Mouse (Mus musculus) testis, postnatal 10 days (tissue): Measurements from ENCODE around the gene Clk3.

Experiments
- DNase-seq: peaks from one replicate; pipeline ENCODE4 v3.0.0; 2021; ENCODE audit warnings: low spot score

Gene Clk3

GRCm38 (mm10) chr9:57765364-57766351, at the start of gene Clk3:
Clk3 (minus strand) TSS chr9:57765860.
- peak; percentile 81 for DNase-seq

DNA sequence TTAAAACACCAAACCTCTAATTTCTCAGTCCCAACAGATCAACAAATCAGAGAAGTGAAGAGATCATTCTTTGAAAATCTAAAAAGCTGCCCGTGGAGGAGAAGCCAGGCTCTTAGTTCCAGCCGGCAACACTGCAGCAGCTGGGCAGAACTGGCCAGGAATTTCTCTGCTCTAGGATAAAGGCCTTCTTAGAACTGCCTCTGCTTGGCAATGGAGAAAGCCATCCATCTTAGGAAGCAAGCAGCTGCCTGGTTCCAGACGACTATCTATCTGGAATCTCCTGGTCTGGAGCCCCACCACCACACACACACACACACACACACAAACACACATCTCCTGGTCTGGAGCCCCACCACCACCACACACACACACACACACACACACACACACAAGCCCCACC, 49.2 kb upstream of the Clk3 start:
- no peak for DNase-seq

DNA sequence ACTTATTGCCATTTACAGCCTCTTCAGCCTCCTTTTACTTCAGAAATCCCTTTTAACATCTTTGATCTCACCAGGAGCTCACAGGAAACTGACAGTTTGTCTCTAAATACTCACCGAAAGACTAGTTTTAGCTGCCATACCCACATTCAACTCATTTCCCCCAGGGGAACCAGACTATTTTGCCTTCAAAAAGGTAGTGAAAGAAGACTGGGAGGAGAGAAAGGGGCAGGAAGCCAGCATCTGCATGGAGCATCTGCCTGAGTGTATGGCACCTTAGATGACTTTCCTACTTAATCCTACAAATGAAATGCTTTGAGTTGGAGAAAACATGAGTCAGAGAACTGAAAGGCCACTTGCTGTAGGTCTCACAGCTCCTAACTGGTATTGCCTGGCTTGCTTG, 48.4 kb upstream of the Clk3 start:
- DNase-seq, result no peak

DNA sequence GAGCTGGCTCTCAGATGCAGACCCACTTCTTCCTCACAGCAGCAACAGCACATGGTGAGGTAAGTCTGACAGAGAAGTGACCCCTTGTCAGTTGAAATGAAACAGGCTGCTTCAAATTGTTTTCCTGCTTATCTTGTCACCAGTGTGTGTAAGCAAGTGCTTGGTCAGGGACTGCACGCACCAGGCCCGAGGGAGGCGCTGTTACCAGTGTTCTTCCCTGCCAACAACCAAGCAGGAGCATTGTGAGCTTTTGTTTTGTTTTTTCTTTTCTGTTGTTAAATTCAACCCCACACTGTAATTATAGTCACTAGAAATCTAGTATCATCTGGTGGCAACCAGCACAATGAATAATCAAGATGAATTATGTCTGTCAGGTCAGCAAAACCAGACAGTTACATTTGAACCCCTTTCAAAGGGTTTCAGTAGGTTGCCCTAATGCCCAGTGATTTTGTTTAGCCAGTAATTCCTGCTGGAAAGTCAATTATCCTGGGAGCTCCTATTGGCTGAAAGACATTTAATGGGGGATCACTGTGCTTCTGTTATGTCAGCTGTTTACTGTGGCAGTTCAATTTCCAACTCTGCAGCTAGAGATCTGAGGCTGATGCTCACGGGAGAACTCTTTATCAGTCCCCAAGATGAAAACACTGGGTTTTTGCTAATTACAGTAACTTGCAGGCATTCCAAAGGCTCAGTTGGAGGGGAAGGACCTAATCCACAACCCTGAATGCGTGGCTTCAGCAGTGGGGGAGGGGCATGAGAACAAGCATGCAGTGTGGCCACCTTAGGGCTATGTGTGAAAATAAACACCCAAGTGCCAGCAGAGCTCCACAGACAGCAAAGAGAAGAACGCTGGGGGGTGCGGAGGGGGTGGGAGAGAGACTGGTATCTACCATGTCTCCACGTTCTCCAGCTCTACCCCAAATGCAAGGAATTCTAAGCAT, 46.4 kb upstream of the Clk3 start:
- DNase-seq, result no peak

- DNase-seq, result no peak
Observed at GRCm38 (mm10) chr9:57810691-57811090, 45.0 kb upstream of the Clk3 start.

GRCm38 (mm10) chr9:57808771-57809310, 43.2 kb upstream of the Clk3 start:
- no peak for DNase-seq

GRCm38 (mm10) chr9:57807174-57807651, 41.6 kb upstream of the Clk3 start:
- no peak for DNase-seq

DNA sequence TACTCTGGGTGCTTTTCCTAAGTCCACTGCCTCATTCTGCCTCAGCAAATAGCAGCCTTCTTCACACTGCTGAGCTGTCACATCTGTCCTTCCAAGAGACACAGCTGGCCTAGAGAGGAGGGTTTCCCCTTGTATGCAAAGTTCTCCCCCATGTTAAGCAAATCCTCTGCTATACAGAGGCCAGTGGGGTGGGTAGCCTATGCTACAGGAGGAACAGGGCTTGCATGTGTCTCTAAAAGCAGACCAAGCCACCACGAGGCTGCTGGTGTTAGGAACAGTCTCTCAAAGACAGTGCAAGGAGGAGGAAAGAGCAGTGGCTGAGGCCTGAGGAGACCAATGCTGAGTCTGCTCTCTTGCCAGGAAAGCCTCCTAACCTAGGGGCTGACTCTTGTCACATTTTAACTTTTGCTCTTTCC, 40.4 kb upstream of the Clk3 start:
- DNase-seq, result no peak

DNA sequence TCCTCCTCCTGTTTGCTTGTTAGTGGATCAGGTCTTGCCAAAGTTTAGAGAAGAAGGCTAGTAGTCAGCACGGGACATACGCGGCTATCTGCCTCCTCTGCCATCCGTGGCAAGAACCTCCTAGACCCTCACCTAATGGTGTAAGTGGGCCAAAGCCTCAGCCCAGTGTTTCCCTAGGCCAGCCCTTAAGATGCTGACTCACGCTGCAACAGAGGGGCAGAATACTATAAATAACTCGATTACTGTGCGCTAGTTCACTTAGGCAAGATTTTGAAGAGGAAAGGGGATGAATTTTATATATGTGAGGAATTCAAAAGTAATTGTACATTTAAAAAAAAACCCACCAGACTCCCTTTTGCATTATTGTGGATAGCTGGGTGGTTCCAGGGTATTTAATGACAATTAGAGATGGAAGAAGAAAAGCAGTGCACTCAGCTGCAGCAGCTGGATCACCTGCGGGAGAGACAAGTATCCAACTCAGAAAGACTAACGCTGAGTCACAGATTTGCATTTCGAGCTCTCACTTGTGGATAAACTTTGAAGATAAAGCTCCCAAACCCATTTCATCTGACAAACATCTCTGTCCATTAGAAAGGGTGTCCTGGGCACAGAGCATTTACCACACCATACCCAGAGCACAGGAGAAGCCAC, 39.6 kb upstream of the Clk3 start:
- no peak for DNase-seq

GRCm38 (mm10) chr9:57803839-57804238, 38.2 kb upstream of the Clk3 start:
- DNase-seq, result no peak

DNA sequence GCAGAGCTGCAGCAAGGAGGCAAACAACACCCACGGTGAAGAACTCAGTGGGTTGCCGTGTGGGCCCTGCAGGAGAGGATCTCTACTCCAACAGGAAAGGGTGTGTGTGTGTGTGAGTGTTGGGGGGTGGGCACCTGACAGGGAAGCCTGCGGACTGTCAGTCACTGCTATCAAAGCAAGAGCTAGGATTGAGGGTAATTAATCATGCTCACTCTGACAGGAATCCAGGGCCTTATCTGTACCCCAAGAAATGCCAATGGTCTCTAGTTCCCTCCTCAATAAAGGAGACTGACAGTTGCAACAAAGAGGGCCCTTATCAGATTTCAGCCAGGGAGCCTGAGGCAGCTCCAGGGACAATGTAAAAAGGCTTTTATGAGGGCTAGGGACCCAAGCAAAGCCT, 37.4 kb upstream of the Clk3 start:
- no peak for DNase-seq

- DNase-seq, result no peak
Observed at GRCm38 (mm10) chr9:57800325-57800975, 34.8 kb upstream of the Clk3 start.

DNA sequence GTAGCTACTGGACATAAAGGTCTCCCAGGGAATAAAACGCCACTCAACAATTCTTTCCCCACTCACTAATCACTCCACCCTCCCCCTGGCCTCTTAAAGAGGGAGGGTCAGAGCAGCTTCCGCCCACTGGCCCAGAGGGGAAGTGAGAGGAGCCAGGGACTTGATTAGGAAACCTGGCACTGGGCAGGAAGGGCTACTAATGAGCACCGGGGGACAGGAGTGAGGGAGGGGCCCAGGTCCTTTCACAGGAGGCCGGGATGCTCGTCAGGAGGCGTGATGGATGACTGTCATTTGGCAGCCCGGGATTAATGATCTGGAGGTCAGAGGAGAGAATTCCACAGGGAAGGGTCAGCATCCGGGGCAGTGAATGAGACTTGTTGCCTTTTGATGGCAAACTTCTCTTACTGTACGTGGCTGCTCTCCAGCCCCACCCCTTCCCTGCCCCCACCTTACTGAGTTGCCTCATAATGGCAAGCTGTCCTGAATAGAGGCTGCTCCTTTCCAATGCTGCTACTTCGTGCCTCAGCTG, 33.1 kb upstream of the Clk3 start:
- DNase-seq, result no peak

GRCm38 (mm10) chr9:57797456-57797855, 31.8 kb upstream of the Clk3 start:
- no peak for DNase-seq

GRCm38 (mm10) chr9:57789733-57790132, 24.1 kb upstream of the Clk3 start:
- DNase-seq, result no peak

DNA sequence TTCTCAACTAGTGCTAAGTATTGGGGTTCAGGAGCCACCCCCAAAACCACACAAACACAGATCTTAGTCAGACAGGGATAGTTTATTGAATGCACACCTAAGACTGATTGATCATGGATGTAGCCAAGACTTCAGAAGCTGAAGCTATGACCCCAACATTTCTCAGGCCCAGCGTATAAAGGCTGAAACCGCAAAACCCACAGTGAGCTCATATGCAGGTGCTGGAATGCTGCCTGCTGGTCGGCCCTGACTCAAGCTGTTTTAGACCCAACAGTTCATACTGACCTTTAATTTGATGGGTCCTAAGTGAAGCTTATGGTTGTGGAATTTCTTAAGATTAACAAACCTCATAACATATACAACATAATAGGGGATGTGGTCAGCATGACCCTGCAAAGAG, 17.0 kb upstream of the Clk3 start:
- DNase-seq, result no peak

DNA sequence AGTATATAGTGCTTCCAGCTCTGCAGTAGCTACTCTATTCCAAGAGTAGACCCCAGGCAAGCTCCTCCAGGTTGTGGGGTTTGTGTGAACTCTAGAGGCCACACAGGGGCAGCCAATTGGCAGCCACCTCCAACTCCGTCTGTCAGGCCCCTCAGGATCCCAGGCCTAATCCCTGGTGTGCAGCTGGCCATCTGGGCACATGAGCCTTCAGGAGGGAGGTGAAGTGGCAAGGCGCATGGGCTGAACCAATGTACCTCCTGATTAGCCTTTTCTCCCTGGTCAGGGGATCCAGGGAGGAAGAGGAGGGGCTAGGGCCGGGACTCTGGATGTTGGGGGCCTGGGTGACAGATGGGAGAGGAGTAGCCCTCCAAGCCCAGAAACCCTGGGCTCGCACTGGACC, 10.1 kb upstream of the Clk3 start:
- DNase-seq, result no peak

- no peak for DNase-seq
Observed at GRCm38 (mm10) chr9:57775026-57775425, 9.4 kb upstream of the Clk3 start.

DNA sequence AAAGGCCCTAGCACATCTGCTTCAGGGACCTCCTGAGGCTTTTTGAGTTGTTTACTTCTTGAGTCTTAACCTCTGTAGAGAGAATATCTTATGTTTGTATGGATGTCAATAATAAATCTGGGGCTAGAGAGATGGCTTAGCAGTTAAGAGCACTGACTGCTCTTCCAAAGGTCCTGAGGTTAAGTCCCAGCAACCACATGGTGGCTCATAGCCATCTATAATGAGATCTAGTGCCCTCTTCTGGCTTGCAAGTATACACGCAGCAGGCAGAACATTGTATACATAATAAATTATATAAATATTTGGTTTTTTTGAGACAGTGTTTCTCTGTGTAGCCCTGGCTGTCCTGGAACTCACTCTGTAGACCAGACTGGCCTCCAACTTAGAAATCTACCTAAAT, 8.5 kb upstream of the Clk3 start:
- no peak for DNase-seq

DNA sequence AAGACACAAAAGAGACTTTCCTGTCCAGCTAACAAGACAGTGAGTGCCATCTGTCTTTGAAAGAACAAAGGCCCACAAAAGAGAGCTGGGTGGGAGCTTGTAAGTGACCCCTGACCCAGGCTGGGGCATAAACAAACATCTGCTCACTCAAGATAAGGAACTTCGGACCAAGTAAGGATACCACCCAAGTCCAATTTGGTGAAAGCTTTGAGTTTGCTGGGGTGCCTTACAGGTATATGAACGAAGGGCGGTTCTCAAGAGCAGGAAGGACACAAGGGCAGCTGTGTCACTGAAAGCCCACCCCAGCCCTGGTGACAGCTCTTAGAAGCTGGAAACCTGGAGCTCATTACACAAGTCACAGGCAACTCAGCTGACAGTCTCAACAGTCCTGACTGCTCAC, 8.1 kb upstream of the Clk3 start:
- DNase-seq, result no peak

DNA sequence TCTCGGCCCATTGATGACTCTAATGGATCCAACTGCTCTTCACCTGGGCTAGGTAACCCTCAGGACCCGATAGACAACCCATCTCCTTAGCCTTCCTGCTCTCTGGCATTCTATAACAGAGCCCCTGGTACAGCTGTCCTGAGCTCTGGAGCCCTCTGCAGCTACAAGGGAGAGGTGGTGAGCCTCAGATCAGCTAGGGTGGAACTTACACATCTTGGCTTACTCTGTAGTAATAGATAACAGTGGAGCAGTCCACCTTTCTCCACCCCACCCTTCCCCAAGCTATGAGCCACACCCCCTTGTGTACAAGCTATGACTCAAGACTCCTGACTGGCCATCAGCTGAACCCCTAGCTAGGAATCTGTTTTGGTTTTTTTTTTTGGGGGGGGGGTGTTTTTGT, 5.2 kb upstream of the Clk3 start:
- DNase-seq, result no peak
